17 mouse cellular contexts compared by ENCODE assay signal in genomic region chr9:68782011-68782410, GRCm38 (mm10).
DNase-seq lines count a peak whose midpoint lies in the region.
"Had no signal": no experiment of that assay in that cellular context is flagged by ENCODE, and none has a peak within 500 bp of the region (broad histone marks: within the 10 kb centered on the region; RNA-seq: fewer than 3 reads in every experiment).

No protein-coding gene starts in this region.

- H3K4me1 ChIP-seq in heart, embryonic 10.5 days = peaks cover 36% of the 10 kb centered on the region

- intact Hi-C loops in left cerebral cortex, postnatal 10 days (cut with DNase I) = no loop called here

- H3K4me3 ChIP-seq in heart, embryonic 10.5 days = no peak overlapping the region
- H3K4me3 ChIP-seq: forebrain, embryonic 12.5 days; myocyte had no signal

- no peaks in the 10 kb centered on the region for H3K36me3 ChIP-seq in heart, embryonic 10.5 days
- H3K36me3 ChIP-seq: forebrain, embryonic 12.5 days had no signal

- peak overlapping the region; percentile 56 for H3K27ac ChIP-seq in heart, embryonic 10.5 days
- H3K27ac ChIP-seq: forebrain, embryonic 12.5 days; hindbrain, postnatal 0 days had no signal

- WGBS in heart, embryonic 10.5 days = 58% methylated on average over 8 of the region's 8 CpGs

- peak; percentile 19 for DNase-seq in lung, postnatal 10 days
- DNase-seq in lung, postnatal 25 days (ENCODE audit: low spot score) = no peak
- peak; percentile 32 for DNase-seq in gastrocnemius, postnatal 25 days
- no peak for DNase-seq in heart, embryonic 10.5 days (ENCODE audit: low spot score)
- DNase-seq in heart, postnatal 4 days = peak; percentile 11
- no peak for DNase-seq in left cerebral cortex, postnatal 10 days (ENCODE audit: extremely low spot score in 1 of 2, low spot score in 2 of 2)
- DNase-seq in ovary, postnatal 10 days (ENCODE audit: low spot score) = no peak
- DNase-seq: cerebellum, adult 9-11 months; embryo, embryonic 11 days; kidney, adult 11 months; kidney, postnatal 14 days; liver; lung, adult 18-20 months; midbrain, embryonic 14.5 days had no signal

- no peaks in the 10 kb centered on the region for H3K9me3 ChIP-seq in heart, embryonic 10.5 days
- H3K9me3 ChIP-seq: forebrain, embryonic 12.5 days had no signal

- no peaks in the 10 kb centered on the region for H3K27me3 ChIP-seq in heart, embryonic 10.5 days (ENCODE audit: insufficient read depth, poor library complexity, severe bottlenecking)
- H3K27me3 ChIP-seq: forebrain, embryonic 12.5 days had no signal

Comparison
In these comparisons a context has a peak if more than half of its experiments do, and no peak if none do; other contexts are left out.
1. DNase-seq: peak in lung, postnatal 10 days (single experiment), gastrocnemius, postnatal 25 days (single experiment) and heart, postnatal 4 days (single experiment); none in lung, postnatal 25 days (single experiment), heart, embryonic 10.5 days (single experiment), left cerebral cortex, postnatal 10 days (0 of 2) and ovary, postnatal 10 days (single experiment).